Mouse (Mus musculus): ENCODE results near the gene Ptprm. TPM values are rescaled to one million over a fixed set of nuclear protein-coding genes. Genes with fewer than 3 reads are reported as not detected.

Ptprm gene
- total and polyA plus RNA-seq, 3 experiments: not detected

GRCm38 (mm10) chr17:67136876-67137275, 217.4 kb downstream of the Ptprm start:
- Histone ChIP-seq H3K79me2 (ENCODE audit: control insufficient read depth, insufficient read depth, low read length, poor library complexity) (no peaks in the 10 kb centered on the region), H3K9ac (ENCODE audit: control insufficient read depth, low read depth, low read length, poor library complexity, severe bottlenecking) (no peak overlapping the region), H3K4me3 (ENCODE audit: control insufficient read depth in 1 of 2, insufficient read depth in 1 of 2, low read depth in 2 of 2, low read length in 2 of 2) (no peak overlapping the region), H3K36me3 (ENCODE audit: control insufficient read depth in 1 of 2, insufficient read depth in 2 of 2, low read length in 2 of 2) (no peaks in the 10 kb centered on the region), H3K9me3 (replicated peaks; ENCODE audit: insufficient read depth, low read length) (no peaks in the 10 kb centered on the region), H3K27me3 (ENCODE audit: control insufficient read depth in 1 of 2, insufficient read depth in 2 of 2, low read length in 2 of 2) (no peaks in the 10 kb centered on the region), H3K27ac (ENCODE audit: control insufficient read depth, low read depth, low read length) (no peak overlapping the region), H3K4me1 (ENCODE audit: control insufficient read depth in 1 of 2, insufficient read depth in 2 of 2, low read length in 2 of 2) (no peaks in the 10 kb centered on the region)
- no peak for TF ChIP-seq CTCF (IDR thresholded peaks at IDR 0.05 in 2 of 3, conservative IDR thresholded peaks at IDR 0.05 in 1 of 3; ENCODE audit: control insufficient read depth in 1 of 3, insufficient read depth in 1 of 3, low read depth in 2 of 3, low read length in 3 of 3, poor library complexity in 1 of 3, severe bottlenecking in 1 of 3)
- TF ChIP-seq ZNF384 (IDR thresholded peaks at IDR 0.05; ENCODE audit: low read depth, low read length): no peak
- no peak for DNase-seq (ENCODE audit: low read depth, low spot score)

- Histone ChIP-seq H3K4me3 (ENCODE audit: control insufficient read depth in 1 of 2, insufficient read depth in 1 of 2, low read depth in 2 of 2, low read length in 2 of 2) (no peak overlapping the region), H3K79me2 (ENCODE audit: control insufficient read depth, insufficient read depth, low read length, poor library complexity) (no peaks in the 10 kb centered on the region), H3K9ac (ENCODE audit: control insufficient read depth, low read depth, low read length, poor library complexity, severe bottlenecking) (no peak overlapping the region), H3K36me3 (ENCODE audit: control insufficient read depth in 1 of 2, insufficient read depth in 2 of 2, low read length in 2 of 2) (no peaks in the 10 kb centered on the region), H3K4me1 (ENCODE audit: control insufficient read depth in 1 of 2, insufficient read depth in 2 of 2, low read length in 2 of 2) (no peaks in the 10 kb centered on the region), H3K9me3 (replicated peaks; ENCODE audit: insufficient read depth, low read length) (no peaks in the 10 kb centered on the region), H3K27me3 (ENCODE audit: control insufficient read depth in 1 of 2, insufficient read depth in 2 of 2, low read length in 2 of 2) (no peaks in the 10 kb centered on the region), H3K27ac (ENCODE audit: control insufficient read depth, low read depth, low read length) (no peak overlapping the region)
- no peak for DNase-seq (ENCODE audit: low read depth, low spot score)
- TF ChIP-seq POLR2AphosphoS5 (IDR thresholded peaks at IDR 0.05; ENCODE audit: borderline replicate concordance, low read depth, low read length) (no peak), UBTF (IDR thresholded peaks at IDR 0.05; ENCODE audit: borderline replicate concordance, insufficient read depth, low read depth, low read length) (no peak), MAFK (IDR thresholded peaks at IDR 0.05; ENCODE audit: borderline replicate concordance, low read depth, low read length) (no peak), POLR2AphosphoS2 (IDR thresholded peaks at IDR 0.05; ENCODE audit: low read length) (no peak), KAT2A (conservative IDR thresholded peaks at IDR 0.05; ENCODE audit: low read depth, low read length) (no peak), EP300 (IDR thresholded peaks at IDR 0.05; ENCODE audit: low read depth in 1 of 2, low read length in 2 of 2) (no peak), JUND (IDR thresholded peaks at IDR 0.05; ENCODE audit: low read depth, low read length) (no peak), TCF12 (IDR thresholded peaks at IDR 0.05; ENCODE audit: low read depth, low read length) (no peak), POLR2A (IDR thresholded peaks at IDR 0.05; ENCODE audit: control insufficient read depth in 1 of 2, insufficient read depth in 1 of 2, low read depth in 1 of 2, low read length in 2 of 2, poor library complexity in 1 of 2) (no peak), RCOR1 (IDR thresholded peaks at IDR 0.05; ENCODE audit: low read depth, low read length) (no peak), TAL1 (IDR thresholded peaks at IDR 0.05; ENCODE audit: low read length) (no peak), ETS1 (IDR thresholded peaks at IDR 0.05; ENCODE audit: low read depth, low read length) (no peak), CTCF (IDR thresholded peaks at IDR 0.05 in 2 of 3, conservative IDR thresholded peaks at IDR 0.05 in 1 of 3; ENCODE audit: control insufficient read depth in 1 of 3, insufficient read depth in 1 of 3, low read depth in 2 of 3, low read length in 3 of 3, poor library complexity in 1 of 3, severe bottlenecking in 1 of 3) (no peak), ZMIZ1 (IDR thresholded peaks at IDR 0.05; ENCODE audit: low read depth, low read length) (no peak)
Measured at GRCm38 (mm10) chr17:67136421-67136820, 217.8 kb downstream of the Ptprm start.

- no peaks in the 10 kb centered on the region for H3K27me3 ChIP-seq (ENCODE audit: control insufficient read depth in 1 of 2, insufficient read depth in 2 of 2, low read length in 2 of 2)
- no peaks in the 10 kb centered on the region for H3K9me3 ChIP-seq (replicated peaks; ENCODE audit: insufficient read depth, low read length)
- no peaks in the 10 kb centered on the region for H3K36me3 ChIP-seq (ENCODE audit: control insufficient read depth in 1 of 2, insufficient read depth in 2 of 2, low read length in 2 of 2)
- no peak overlapping the region for H3K9ac ChIP-seq (ENCODE audit: control insufficient read depth, low read depth, low read length, poor library complexity, severe bottlenecking)
- no peaks in the 10 kb centered on the region for H3K4me1 ChIP-seq (ENCODE audit: control insufficient read depth in 1 of 2, insufficient read depth in 2 of 2, low read length in 2 of 2)
- no peaks in the 10 kb centered on the region for H3K79me2 ChIP-seq (ENCODE audit: control insufficient read depth, insufficient read depth, low read length, poor library complexity)
- TF ChIP-seq NRF1 (IDR thresholded peaks at IDR 0.05; ENCODE audit: insufficient read depth, low read depth, low read length, poor library complexity, severe bottlenecking): no peak
- TF ChIP-seq MAX (IDR thresholded peaks at IDR 0.05; ENCODE audit: low read length): no peak
- no peak for TF ChIP-seq GATA1 (IDR thresholded peaks at IDR 0.05; ENCODE audit: low read depth, low read length)
- no peak for TF ChIP-seq NELFE (IDR thresholded peaks at IDR 0.05; ENCODE audit: low read depth, low read length)
- no peak for TF ChIP-seq POLR2AphosphoS5 (IDR thresholded peaks at IDR 0.05; ENCODE audit: borderline replicate concordance, low read depth, low read length)
- H3K27ac ChIP-seq (ENCODE audit: control insufficient read depth, low read depth, low read length): no peak overlapping the region
- no peak for DNase-seq (ENCODE audit: low read depth, low spot score)
- no peak overlapping the region for H3K4me3 ChIP-seq (ENCODE audit: control insufficient read depth in 1 of 2, insufficient read depth in 1 of 2, low read depth in 2 of 2, low read length in 2 of 2)
Measured at GRCm38 (mm10) chr17:67134235-67134634, 220.0 kb downstream of the Ptprm start.
